Mouse (Mus musculus): Measurements from ENCODE around the gene Gtdc1. TPM values are rescaled to one million over a fixed set of nuclear protein-coding genes. Genes with fewer than 3 reads are reported as not detected.

Gtdc1 gene
- polyA plus RNA-seq, 1 experiment from 2014 or later = 24.8 TPM

DNA sequence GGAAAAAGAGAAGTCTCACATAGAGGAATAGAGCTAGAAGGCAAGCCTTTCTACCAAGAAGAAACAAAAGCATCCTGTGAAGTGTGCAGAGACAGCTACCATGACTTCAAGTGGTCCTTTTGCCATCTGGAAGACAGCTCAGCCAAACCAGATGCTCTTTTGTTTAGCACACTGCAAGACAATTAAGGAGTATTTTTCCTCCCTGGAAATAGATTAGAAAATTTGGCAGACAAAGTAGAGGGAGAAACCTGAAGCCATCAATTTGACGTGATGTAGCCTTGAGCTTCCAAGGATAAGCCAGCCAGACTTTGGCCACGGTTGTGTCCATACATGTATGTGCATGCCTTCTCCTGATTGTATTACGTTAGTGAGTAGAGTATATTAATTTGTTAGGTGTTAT lies 3.5 kb upstream of the Gtdc1 start:
- Histone ChIP-seq H3K4me2 (ENCODE audit: low read length) (no peak overlapping the region), H3K9ac (replicated peaks; ENCODE audit: low read length) (no peak overlapping the region), H3K9me3 (ENCODE audit: control insufficient read depth, low read length) (no peaks in the 10 kb centered on the region), H3K36me3 (ENCODE audit: control insufficient read depth, insufficient read depth, low read length) (no peaks in the 10 kb centered on the region), H3K27ac (replicated peaks; ENCODE audit: low read depth, low read length) (no peak overlapping the region), H3K4me1 (ENCODE audit: control insufficient read depth, insufficient read depth, low read length) (0 out of 2 replicates have a peak, but pooled peaks cover 2% of the 10 kb centered on the region), H3K4me3 (replicated peaks; ENCODE audit: low read depth, low read length) (no peak overlapping the region), H3K27me3 (ENCODE audit: control insufficient read depth, insufficient read depth, low read length) (no peaks in the 10 kb centered on the region)
- ATAC-seq (ENCODE audit: low FRiP score, low TSS enrichment) (no peak), DNase-seq (no peak)
- WGBS = 91% methylated on average over 3 of the region's 3 CpGs

DNA sequence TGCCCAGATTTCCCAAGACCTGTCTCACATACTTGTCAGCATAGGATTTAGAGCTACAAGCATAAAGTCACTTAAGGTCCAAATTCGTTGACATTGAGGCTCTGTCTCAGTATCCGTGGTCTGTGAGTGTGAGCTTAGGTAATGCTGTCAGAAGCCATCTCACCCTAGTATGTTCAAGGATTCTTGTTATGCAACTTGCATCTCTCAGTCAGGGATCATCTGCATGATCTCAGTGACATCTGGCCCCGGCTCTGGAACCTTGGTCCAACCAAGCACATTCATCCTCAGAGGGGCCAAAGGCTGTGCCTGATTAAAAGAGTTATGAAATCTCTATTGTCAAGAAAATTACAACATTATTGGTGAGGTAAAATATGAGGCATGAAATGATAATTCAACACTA lies 1.2 kb upstream of the Gtdc1 start:
- no peak overlapping the region for H3K4me2 ChIP-seq (ENCODE audit: low read length)
- no peak for ATAC-seq (ENCODE audit: low FRiP score, low TSS enrichment)
- WGBS = 72% methylated on average over 3 of the region's 3 CpGs

DNA sequence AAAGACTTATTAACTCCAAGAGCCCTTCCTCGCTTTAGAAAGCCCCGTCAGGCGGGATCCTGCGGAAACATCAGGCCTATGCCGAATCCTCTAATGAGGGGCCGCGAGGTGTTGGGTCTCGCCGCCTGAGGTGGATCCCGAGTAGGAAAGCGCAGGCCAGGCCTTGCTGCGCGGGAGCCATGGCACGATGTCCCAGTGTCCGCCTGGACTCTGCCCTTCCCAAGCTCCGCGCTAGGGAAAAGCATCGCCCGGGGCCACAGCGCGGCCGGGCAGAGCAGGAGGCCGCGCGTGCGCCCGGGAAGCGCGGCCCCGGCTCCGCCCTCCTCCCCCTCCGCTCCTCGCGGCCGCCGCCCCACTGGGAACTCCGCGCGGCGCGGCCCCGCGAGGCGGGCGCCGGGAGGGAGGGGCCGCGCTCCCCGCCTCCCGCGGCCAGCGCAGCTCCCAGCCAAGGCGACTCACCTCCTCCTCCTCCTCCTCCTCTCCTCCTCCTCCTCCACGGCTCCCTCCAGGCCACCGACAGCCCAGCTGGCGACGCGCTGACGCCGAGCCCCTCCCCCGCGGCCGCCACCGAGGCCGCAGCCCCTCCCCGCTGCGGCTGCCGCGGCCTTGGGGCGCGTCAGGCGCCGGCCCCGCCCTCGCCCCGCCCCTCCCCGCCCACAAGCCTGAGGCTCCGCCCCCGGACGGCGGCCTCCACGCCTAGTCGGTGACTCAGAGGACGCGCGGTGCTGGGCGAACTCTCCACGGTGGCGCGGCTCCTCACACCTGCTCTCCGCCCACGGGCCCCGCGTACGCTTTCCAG lies 575 bp downstream of the Gtdc1 start:
- H3K4me1 ChIP-seq (ENCODE audit: control insufficient read depth, insufficient read depth, low read length) = 0 out of 2 replicates have a peak, but pooled peaks cover 8% of the 10 kb centered on the region
- H3K27ac ChIP-seq (replicated peaks; ENCODE audit: low read depth, low read length) = peak overlapping the region; percentile 90
- DNase-seq (peak; percentile 95), ATAC-seq (ENCODE audit: low FRiP score, low TSS enrichment) (peak; percentile 97)
- no peaks in the 10 kb centered on the region for H3K27me3 ChIP-seq (ENCODE audit: control insufficient read depth, insufficient read depth, low read length)
- H3K4me2 ChIP-seq (ENCODE audit: low read length) = peak overlapping the region; percentile 74
- WGBS = under 1% methylated on average over 76 of the region's 95 CpGs
- no peaks in the 10 kb centered on the region for H3K9me3 ChIP-seq (ENCODE audit: control insufficient read depth, low read length)
- peak overlapping the region; percentile 74 for H3K9ac ChIP-seq (replicated peaks; ENCODE audit: low read length)
- H3K4me3 ChIP-seq (replicated peaks; ENCODE audit: low read depth, low read length) = peak overlapping the region; percentile 67
- H3K36me3 ChIP-seq (ENCODE audit: control insufficient read depth, insufficient read depth, low read length) = no peaks in the 10 kb centered on the region

More for the DNA sequence above, 1.2 kb upstream of the Gtdc1 start:
- Histone ChIP-seq H3K4me3 (replicated peaks; ENCODE audit: low read depth, low read length) (no peak overlapping the region), H3K27me3 (ENCODE audit: control insufficient read depth, insufficient read depth, low read length) (no peaks in the 10 kb centered on the region), H3K9ac (replicated peaks; ENCODE audit: low read length) (no peak overlapping the region), H3K36me3 (ENCODE audit: control insufficient read depth, insufficient read depth, low read length) (no peaks in the 10 kb centered on the region), H3K27ac (replicated peaks; ENCODE audit: low read depth, low read length) (no peak overlapping the region), H3K4me1 (ENCODE audit: control insufficient read depth, insufficient read depth, low read length) (0 out of 2 replicates have a peak, but pooled peaks cover 8% of the 10 kb centered on the region), H3K9me3 (ENCODE audit: control insufficient read depth, low read length) (no peaks in the 10 kb centered on the region)
- no peak for DNase-seq

DNA sequence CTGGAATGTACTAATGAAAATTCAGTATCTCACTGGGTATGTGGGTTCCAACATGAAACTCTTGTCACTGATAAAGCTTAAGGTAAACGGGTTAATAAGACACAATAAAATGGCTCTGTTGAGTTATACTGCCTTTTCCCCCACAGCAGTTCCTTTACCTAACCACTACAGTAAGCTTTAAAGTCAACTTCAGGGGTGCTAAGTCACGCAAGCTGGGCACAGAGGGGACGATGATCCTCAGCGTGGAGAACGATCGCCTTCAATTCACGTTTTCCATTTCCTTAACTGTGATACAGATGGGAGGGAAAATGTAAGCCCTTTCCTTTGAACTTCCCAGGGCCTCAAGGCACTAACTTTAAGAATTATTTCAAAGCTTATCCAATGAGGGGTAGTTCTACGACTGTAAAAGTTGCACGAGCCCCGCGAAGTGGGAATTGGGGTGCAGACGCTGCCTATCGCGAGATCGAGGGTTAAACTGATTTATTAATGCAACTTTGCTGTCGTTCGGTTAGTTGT lies 1.2 kb downstream of the Gtdc1 start:
- Histone ChIP-seq H3K9me3 (ENCODE audit: control insufficient read depth, low read length) (no peaks in the 10 kb centered on the region), H3K4me2 (ENCODE audit: low read length) (peak overlapping the region; percentile 74), H3K4me1 (ENCODE audit: control insufficient read depth, insufficient read depth, low read length) (0 out of 2 replicates have a peak, but pooled peaks cover 8% of the 10 kb centered on the region), H3K9ac (replicated peaks; ENCODE audit: low read length) (peak overlapping the region; percentile 74), H3K4me3 (replicated peaks; ENCODE audit: low read depth, low read length) (peak overlapping the region; percentile 67), H3K36me3 (ENCODE audit: control insufficient read depth, insufficient read depth, low read length) (no peaks in the 10 kb centered on the region), H3K27ac (replicated peaks; ENCODE audit: low read depth, low read length) (peak overlapping the region; percentile 90), H3K27me3 (ENCODE audit: control insufficient read depth, insufficient read depth, low read length) (no peaks in the 10 kb centered on the region)
- ATAC-seq (ENCODE audit: low FRiP score, low TSS enrichment) (no peak), DNase-seq (no peak)
- under 1% methylated on average over 17 of the region's 17 CpGs for WGBS

DNA sequence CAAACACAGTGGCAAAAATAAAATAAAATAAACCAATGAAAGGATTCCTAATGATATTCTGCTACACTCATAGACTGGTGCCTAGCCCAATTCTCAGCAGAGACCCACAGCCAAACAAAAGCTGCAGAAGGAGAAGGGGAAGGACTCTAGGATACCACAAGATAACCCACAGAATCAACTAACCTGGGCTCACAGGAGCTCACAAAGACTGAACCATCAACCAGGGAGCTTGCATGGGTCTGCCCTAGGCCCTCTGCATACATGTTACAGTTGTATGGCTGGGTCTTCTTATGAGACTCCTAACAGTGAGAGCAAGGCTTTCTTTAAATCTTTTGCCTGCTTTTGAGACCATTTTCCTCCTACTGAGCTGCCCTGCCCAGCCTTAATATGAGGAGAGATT lies 2.8 kb downstream of the Gtdc1 start:
- no peak for DNase-seq
- no peaks in the 10 kb centered on the region for H3K36me3 ChIP-seq (ENCODE audit: control insufficient read depth, insufficient read depth, low read length)
- H3K4me3 ChIP-seq (replicated peaks; ENCODE audit: low read depth, low read length) = no peak overlapping the region
- no peaks in the 10 kb centered on the region for H3K9me3 ChIP-seq (ENCODE audit: control insufficient read depth, low read length)
- no peak overlapping the region for H3K27ac ChIP-seq (replicated peaks; ENCODE audit: low read depth, low read length)
- no peaks in the 10 kb centered on the region for H3K27me3 ChIP-seq (ENCODE audit: control insufficient read depth, insufficient read depth, low read length)
- H3K9ac ChIP-seq (replicated peaks; ENCODE audit: low read length) = no peak overlapping the region
- 0 out of 2 replicates have a peak, but pooled peaks cover 8% of the 10 kb centered on the region for H3K4me1 ChIP-seq (ENCODE audit: control insufficient read depth, insufficient read depth, low read length)
- H3K4me2 ChIP-seq (ENCODE audit: low read length) = no peak overlapping the region
- ATAC-seq (ENCODE audit: low FRiP score, low TSS enrichment) = no peak

DNA sequence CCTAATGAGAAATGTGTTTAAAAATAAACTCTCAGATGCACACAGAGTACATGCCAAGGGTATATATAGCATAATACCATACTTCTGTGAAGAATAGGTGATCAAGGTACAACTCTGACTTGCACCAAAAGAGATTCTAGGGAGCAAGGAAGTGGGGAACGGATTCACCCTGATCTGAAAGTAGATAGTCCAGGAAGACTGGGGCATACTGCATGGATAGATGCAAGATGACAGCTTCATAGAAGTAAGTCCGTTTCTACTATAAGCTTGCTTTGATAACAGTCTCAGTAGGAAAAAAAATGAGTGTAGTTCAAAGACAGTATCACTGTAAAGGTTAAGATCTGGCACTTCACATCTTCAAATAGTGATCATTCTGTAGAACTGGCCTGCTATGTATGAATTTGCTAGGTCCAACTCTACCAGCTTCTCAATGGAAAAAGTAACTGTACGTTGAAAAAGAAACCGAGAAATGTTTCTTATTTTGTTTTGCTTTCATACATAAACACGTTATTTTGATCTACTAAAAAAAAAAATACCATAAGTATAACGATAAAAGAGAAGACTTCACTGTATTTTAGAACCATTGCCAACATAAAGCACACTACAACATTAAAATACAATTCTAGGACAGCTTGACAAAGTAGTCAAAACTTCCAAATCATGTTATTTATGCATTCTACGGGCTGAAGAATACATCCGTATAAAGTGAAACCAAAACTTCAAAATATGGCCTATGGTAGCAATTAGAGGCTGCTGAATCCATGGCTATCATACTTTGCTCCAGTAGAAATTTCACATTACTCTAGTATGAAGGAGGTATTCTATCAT lies 4.2 kb downstream of the Gtdc1 start:
- no peak overlapping the region for H3K27ac ChIP-seq (replicated peaks; ENCODE audit: low read depth, low read length)
- DNase-seq = no peak
- no peak overlapping the region for H3K4me3 ChIP-seq (replicated peaks; ENCODE audit: low read depth, low read length)
- no peak overlapping the region for H3K9ac ChIP-seq (replicated peaks; ENCODE audit: low read length)
- no peak overlapping the region for H3K4me2 ChIP-seq (ENCODE audit: low read length)
- H3K9me3 ChIP-seq (ENCODE audit: control insufficient read depth, low read length) = no peaks in the 10 kb centered on the region
- WGBS = 94% methylated on average over 8 of the region's 8 CpGs
- H3K36me3 ChIP-seq (ENCODE audit: control insufficient read depth, insufficient read depth, low read length) = no peaks in the 10 kb centered on the region
- H3K4me1 ChIP-seq (ENCODE audit: control insufficient read depth, insufficient read depth, low read length) = 0 out of 2 replicates have a peak, but pooled peaks cover 8% of the 10 kb centered on the region
- no peaks in the 10 kb centered on the region for H3K27me3 ChIP-seq (ENCODE audit: control insufficient read depth, insufficient read depth, low read length)
- no peak for ATAC-seq (ENCODE audit: low FRiP score, low TSS enrichment)

DNA sequence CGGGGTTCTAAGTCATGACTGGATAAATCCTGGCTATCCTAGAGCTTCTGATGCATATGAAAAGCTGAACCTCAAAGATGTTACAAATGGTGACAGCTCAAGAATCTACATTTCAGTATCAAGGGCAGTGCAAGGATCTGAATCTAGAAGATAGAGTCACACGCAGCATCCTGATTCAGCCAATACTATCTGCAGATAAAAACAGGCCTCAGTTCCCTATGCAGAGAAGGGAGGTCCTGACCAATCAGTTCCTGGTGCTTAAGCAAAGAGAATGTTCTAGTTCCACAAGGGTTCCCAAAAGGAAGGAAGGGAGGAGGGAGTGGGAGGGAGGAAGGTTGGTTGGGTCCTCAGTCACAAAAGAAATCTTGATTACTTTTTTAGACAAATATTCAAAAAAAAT lies 5.0 kb downstream of the Gtdc1 start:
- Histone ChIP-seq H3K4me1 (ENCODE audit: control insufficient read depth, insufficient read depth, low read length) (0 out of 2 replicates have a peak, but pooled peaks cover 8% of the 10 kb centered on the region), H3K27ac (replicated peaks; ENCODE audit: low read depth, low read length) (no peak overlapping the region), H3K4me2 (ENCODE audit: low read length) (no peak overlapping the region), H3K27me3 (ENCODE audit: control insufficient read depth, insufficient read depth, low read length) (no peaks in the 10 kb centered on the region), H3K9ac (replicated peaks; ENCODE audit: low read length) (no peak overlapping the region), H3K9me3 (ENCODE audit: control insufficient read depth, low read length) (no peaks in the 10 kb centered on the region), H3K36me3 (ENCODE audit: control insufficient read depth, insufficient read depth, low read length) (no peaks in the 10 kb centered on the region), H3K4me3 (replicated peaks; ENCODE audit: low read depth, low read length) (no peak overlapping the region)
- no peak for ATAC-seq (ENCODE audit: low FRiP score, low TSS enrichment)
- DNase-seq = no peak
- WGBS = 91% methylated on average over 2 of the region's 2 CpGs

DNA sequence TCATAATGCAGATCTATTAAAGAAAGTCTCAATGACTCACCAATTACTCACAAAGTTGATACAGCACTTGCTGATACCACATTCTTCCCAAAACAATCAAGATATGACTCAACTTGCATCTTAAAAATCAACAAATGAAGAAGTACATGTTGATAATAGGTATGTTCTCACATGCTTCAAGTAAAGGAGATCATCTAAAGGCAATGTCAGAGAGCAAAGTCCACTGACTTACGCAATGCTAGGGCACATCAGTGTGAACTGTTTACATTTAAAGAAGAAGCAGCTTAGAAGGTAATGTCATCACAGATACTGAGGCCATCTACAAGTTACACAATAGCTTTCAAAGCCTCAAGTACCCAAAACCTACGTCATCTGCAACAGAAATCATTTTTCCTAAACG lies 7.0 kb downstream of the Gtdc1 start:
- Histone ChIP-seq H3K27me3 (ENCODE audit: control insufficient read depth, insufficient read depth, low read length) (no peaks in the 10 kb centered on the region), H3K9ac (replicated peaks; ENCODE audit: low read length) (no peak overlapping the region), H3K27ac (replicated peaks; ENCODE audit: low read depth, low read length) (no peak overlapping the region), H3K36me3 (ENCODE audit: control insufficient read depth, insufficient read depth, low read length) (no peaks in the 10 kb centered on the region), H3K9me3 (ENCODE audit: control insufficient read depth, low read length) (no peaks in the 10 kb centered on the region), H3K4me1 (ENCODE audit: control insufficient read depth, insufficient read depth, low read length) (0 out of 2 replicates have a peak, but pooled peaks cover 1% of the 10 kb centered on the region), H3K4me3 (replicated peaks; ENCODE audit: low read depth, low read length) (no peak overlapping the region), H3K4me2 (ENCODE audit: low read length) (no peak overlapping the region)
- 90% methylated on average over 3 of the region's 3 CpGs for WGBS
- DNase-seq (no peak), ATAC-seq (ENCODE audit: low FRiP score, low TSS enrichment) (no peak)

Measured in midbrain, embryonic 14.5 days (tissue).